Mouse (Mus musculus) large intestine, adult 2 months (tissue): ENCODE measurements around the gene Ubald1. TPM values are rescaled to one million over a fixed set of nuclear protein-coding genes. Genes with fewer than 3 reads are reported as not detected.

Experiments
- DNase-seq: peaks from one replicate; pipeline ENCODE4 v3.0.0-alpha.2; 2012; ENCODE audit warnings: low read depth, low spot score
- WGBS: fragments of 180-500 bp; shearing (Covaris S2); methylation state at CpG from one replicate; pipeline ENCODE4 v1.1.7; 2018; 5-methylcytosine and 5-hydroxymethylcytosine counted together
- polyA plus RNA-seq: library from polyadenylated mRNA; depleted of rRNA; stranded (reverse); fragments of >200 nt; gene quantifications from 2 replicates; pipeline ENCODE4 v1.2.3, GENCODE M21; 2012

Ubald1 gene
- polyA plus RNA-seq, 1 experiment = 25.5 TPM

DNA sequence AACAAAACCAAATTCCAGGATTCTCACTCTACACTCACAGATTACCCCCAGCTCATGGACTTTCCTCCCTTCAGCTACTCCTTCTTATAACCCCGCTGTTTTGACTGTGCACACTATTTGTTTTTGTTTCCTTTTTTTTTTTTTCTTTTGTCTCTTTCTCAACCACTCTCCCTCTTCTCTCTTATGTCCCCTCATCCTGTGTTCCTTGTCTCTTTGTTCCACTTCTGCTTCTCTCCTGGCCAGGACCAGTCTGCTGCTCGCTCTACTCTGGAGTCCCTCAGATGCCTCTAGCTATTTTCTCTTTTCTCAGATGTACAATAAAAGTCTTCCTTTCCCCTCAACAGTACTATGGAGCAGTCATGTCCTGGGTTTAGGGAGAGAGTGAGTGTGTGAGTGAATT lies 22.3 kb upstream of the Ubald1 start:
- DNase-seq = no peak
- 87% methylated on average over 2 of the region's 2 CpGs for WGBS

DNA sequence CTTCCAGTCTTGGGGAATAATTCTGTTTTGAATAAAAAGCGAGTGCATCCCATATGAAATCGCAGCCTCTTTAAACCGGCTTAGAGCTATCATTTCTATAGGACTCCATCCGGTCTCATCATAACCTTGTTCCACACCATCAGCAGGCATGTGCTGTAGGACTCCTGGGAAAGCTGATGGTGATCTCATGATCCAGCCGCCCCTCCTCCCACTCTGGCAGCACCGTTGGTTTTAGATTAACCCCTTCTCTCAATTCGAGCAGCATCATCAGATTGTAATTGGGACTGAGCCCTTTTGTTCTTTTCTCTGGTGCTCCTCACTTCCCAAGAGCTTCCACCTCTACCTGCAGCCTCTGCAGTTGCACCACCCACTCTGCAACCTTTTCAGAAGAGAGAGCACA lies 21.1 kb upstream of the Ubald1 start:
- DNase-seq = no peak
- 78% methylated on average over 7 of the region's 7 CpGs for WGBS

GRCm38 (mm10) chr16:4899711-4900110 lies 19.6 kb upstream of the Ubald1 start:
- WGBS = 78% methylated on average over 2 of the region's 2 CpGs
- no peak for DNase-seq

GRCm38 (mm10) chr16:4898881-4899280 lies 18.8 kb upstream of the Ubald1 start:
- no peak for DNase-seq
- whole genome bisulfite sequencing = 82% methylated on average over 6 of the region's 6 CpGs

- DNase-seq = no peak
- WGBS = 84% methylated on average over 7 of the region's 7 CpGs
Measured at GRCm38 (mm10) chr16:4897146-4897730, 17.1 kb upstream of the Ubald1 start.

DNA sequence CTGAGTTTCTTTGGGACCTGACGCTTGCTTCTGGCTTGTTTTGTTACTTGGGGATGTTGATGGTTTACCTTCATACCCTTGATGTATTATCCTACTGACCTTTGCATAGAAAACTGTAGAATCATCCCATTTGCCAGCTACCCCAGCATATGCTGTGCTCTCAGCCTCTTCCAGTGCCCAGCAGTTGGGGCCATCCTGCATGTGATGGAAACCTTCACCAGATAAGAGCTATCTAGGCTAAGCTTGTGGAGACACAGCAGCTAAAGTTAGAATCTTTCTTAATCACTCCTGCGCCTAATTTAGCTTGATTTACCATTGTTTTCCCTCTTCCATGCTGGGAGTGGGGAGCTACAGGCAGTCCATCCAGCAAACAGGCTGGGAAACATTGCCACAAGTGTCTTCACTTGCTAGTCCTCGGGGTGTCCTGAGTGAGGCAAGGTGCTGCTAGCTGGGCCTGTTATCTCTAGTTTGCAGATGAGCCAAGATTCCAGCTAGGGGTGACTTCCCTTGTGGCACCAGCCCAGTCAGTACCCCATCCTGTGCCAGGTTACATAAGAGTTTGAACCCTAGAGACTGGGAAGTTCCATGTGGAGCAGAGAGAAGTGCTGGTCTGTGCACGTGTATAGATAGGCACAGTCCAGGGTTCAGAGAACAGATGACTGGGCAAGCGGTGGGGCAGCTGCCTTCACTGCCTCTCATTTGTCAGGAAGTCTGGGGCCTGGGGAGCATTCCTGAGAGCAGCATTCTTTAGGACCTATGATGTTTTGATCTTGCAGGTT lies 16.3 kb upstream of the Ubald1 start:
- no peak for DNase-seq
- WGBS = 65% methylated on average over 5 of the region's 5 CpGs

DNA sequence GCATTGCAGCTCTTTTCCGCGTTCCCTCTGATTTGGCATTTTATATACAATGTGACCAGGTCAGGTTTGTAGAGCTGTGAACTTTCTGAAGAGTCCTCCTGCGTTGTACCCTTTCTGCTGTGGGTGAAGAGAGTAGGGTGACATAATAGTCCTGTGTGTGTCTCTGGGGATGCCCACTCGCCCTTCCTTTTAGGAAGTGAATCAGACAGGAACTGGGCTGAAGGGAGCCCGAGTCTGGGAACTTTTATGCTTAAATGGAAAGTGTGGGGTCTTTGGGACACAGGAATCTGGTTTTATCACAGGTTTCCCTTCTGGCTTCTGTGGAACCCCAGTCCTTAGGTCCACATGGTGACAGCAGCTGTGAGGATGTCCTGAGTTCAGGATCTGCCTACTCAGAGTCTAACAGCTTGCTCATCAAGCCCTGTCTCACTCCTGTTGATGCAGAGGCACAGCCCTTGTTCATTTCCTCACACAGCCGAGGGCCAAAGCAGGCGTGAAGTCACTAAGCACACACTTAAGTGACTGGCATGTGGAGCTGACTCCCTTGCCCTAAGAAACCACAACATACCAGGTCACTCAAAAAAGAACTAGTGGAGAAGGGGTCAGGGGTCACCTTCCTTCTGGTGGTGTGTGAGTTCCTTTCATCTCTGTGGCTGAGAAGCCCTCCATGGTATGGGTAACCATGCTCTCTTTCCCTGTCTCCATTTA lies 14.2 kb upstream of the Ubald1 start:
- DNase-seq = no peak
- 83% methylated on average over 7 of the region's 7 CpGs for WGBS

GRCm38 (mm10) chr16:4892171-4892570 lies 12.1 kb upstream of the Ubald1 start:
- no peak for DNase-seq
- WGBS = 79% methylated on average over 6 of the region's 6 CpGs

DNA sequence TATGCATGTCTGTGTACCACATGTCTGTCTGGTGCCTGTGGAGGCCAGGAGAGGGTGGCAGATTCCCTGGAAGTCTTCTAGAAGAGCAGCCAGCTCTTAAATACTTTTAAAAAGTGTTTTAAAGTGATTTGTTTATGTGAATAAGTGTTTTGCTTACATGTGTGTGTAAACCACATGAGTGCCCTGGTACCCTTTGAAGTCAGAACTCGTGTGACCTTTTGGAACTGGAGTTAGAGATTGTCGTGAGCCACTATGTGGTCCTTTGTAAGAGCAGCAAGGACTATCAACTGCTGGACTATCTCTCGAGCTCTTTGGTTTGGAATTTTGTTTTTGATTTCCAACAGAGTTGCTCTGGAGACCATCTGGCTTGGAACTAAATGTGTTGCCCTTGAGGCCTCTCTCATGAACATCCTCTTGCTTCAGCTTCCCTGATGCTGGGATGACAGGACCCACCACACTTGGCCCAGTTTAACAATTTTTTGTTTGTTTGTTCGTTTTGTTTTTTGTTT lies 10.1 kb upstream of the Ubald1 start:
- DNase-seq = no peak
- WGBS = 63% methylated on average over 4 of the region's 4 CpGs

- DNase-seq = no peak
- WGBS = under 1% methylated on average over 8 of the region's 8 CpGs
Measured at GRCm38 (mm10) chr16:4886690-4887020, 6.5 kb upstream of the Ubald1 start.

GRCm38 (mm10) chr16:4885760-4886689 lies 5.9 kb upstream of the Ubald1 start, which contains the start of gene Mgrn1:
TSS of gene Mgrn1 (plus strand) at chr16:4886249.
- under 1% methylated on average over 73 of the region's 74 CpGs for WGBS
- no peak for DNase-seq

- no peak for DNase-seq
- 96% methylated on average over 10 of the region's 10 CpGs for WGBS
Measured at GRCm38 (mm10) chr16:4884930-4885329, 4.8 kb upstream of the Ubald1 start.

- 27% methylated on average over 10 of the region's 10 CpGs for WGBS
- no peak for DNase-seq
Measured at GRCm38 (mm10) chr16:4881400-4882351, 1.6 kb upstream of the Ubald1 start.

- DNase-seq = no peak
- WGBS = under 1% methylated on average over 40 of the region's 40 CpGs
Measured at GRCm38 (mm10) chr16:4879708-4880124, 399 bp downstream of the Ubald1 start.

- under 1% methylated on average over 54 of the region's 54 CpGs for WGBS
- no peak for DNase-seq
Measured at GRCm38 (mm10) chr16:4879101-4879707, 911 bp downstream of the Ubald1 start.

DNA sequence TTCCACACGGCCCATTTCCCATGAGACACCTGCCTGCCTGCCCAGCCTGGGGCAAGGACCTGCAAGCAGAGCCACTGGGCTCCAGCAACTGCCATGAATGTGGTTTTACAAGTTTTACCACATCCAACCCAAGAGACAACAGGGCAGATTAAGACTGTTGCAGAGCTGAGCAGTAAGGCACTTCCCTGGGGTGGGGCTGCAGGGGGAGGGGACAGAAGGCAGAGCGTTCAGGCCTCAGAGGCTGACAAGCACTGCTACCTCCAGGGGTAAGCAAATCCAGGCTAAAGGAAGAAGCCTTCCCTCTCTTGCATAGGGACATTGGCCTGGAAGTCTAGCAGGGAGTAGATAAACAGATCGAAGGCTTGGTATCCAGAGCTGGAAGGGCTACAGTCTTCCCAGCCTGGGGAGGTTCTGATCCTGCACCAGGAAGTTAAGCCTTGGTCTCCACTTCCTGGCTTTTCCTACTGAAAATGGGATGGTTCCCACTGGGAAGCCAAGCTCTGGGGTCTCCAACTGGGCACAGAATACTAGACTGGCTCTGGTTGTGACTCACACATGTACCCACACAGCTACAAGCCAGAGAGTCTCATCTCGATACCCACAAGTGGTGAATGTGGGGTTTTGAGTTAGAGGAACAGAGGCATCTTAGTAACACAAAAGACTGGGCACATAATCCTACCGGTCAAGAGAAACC lies 1.8 kb downstream of the Ubald1 start:
- DNase-seq = no peak
- 2% methylated on average over 5 of the region's 5 CpGs for WGBS

DNA sequence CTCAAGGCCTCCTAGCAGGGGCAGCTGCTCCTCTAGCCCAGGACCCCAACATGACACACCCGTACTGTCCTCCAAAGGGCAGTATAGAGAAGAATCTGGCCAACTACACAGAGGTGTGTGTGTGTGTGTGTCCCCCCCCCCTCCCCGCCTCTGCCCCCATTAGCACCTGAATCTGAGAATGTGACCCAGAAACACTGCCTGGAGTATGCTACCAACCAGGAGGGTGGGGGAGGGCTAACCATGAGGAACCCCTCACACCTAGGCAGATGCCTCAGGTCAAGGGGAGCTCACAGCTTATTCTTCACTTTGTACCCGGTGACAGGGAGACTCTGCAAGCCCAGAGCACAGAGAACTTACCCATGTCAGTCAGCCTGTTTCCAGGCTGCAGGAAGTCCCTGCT lies 2.4 kb downstream of the Ubald1 start:
- WGBS = 41% methylated on average over 3 of the region's 3 CpGs
- DNase-seq = no peak

DNA sequence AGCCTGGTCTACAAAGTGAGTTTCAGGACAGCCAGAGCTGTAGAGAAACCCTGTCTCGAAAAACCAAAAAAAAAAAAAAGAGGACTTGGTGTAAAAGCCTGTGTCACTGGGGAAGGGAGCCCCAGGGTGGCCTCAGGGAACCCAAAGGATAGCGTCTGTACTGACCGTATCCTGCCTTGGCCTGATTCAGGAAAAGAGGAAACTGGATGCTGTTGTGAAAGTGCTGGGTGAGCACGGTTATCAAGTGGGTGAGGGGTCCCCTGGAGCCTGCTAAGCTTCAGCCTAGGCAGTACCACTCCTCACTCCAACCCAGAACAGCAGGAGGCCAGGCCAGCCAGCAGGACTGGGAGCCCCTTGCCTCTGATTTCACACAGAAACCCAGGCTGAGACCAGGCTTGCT lies 2.9 kb downstream of the Ubald1 start:
- 71% methylated on average over 4 of the region's 4 CpGs for WGBS
- no peak for DNase-seq
